Mouse (Mus musculus) lung, adult 2 months (tissue): ENCODE measurements around the gene Bcorl1.

Source experiments
- CTCF ChIP-seq: fragments of 200-500 bp; IDR thresholded peaks from 2 replicates; pipeline ENCODE4 v1.5.1; 2011; ENCODE audit warnings: mild to moderate bottlenecking, low read length, control low read depth; ENCODE audit not compliant: insufficient read depth
- POLR2A ChIP-seq: fragments of 200-500 bp; IDR thresholded peaks from 2 replicates; pipeline ENCODE4 v1.6.1; 2011; ENCODE audit warnings: low read depth, mild to moderate bottlenecking, control low read depth, low read length, borderline replicate concordance; ENCODE audit errors: extremely low read depth

GRCm38 (mm10) chrX:48317444-48317843 is 23.7 kb upstream of the Bcorl1 start:
- TF ChIP-seq CTCF: no peak
- TF ChIP-seq POLR2A: no peak
